Mouse (Mus musculus): Measurements from ENCODE around the gene Ctnna3. TPM values are rescaled to one million over a fixed set of nuclear protein-coding genes. Genes with fewer than 3 reads are reported as not detected.

Gene Ctnna3
- polyA plus RNA-seq (2014; fragmentation: Illumina TruSeq; extraction: RNeasy Lipid Tissue Mini Kit (QIAGEN cat#74804); ENCODE audit: insufficient read depth, low read depth, low replicate concordance): 0.13 TPM

GRCm38 (mm10) chr10:63429785-63430305 is at the start of gene Ctnna3:
Gene Ctnna3, plus strand, starts transcription at chr10:63430098.

GRCm38 (mm10) chr10:63381498-63382280 is 48.2 kb upstream of the Ctnna3 start, which contains the start of gene Sirt1:
Gene Sirt1, minus strand, starts transcription at chr10:63381704.

GRCm38 (mm10) chr10:63382372-63383279 is 47.3 kb upstream of the Ctnna3 start, which contains the start of gene Dnajc12:
Gene Dnajc12, plus strand, starts transcription at chr10:63382443.

GRCm38 (mm10) chr10:63421739-63422735 is 7.9 kb upstream of the Ctnna3 start, which contains the start of gene Gm7075:
Gene Gm7075, minus strand, starts transcription at chr10:63421789.

GRCm38 (mm10) chr10:63927334-63927733 is 497.4 kb downstream of the Ctnna3 start, which contains the start of gene Gm10118:
Gene Gm10118, minus strand, starts transcription at chr10:63927434.

GRCm38 (mm10) chr10:64089680-64090460 is 660.0 kb downstream of the Ctnna3 start, which contains the start of gene Lrrtm3:
Gene Lrrtm3, minus strand, starts transcription at chr10:64090277.

Other genes with a start within 250 kb of the Ctnna3 start
- gene Mypn, start 226.1 kb upstream of the Ctnna3 start, polyA plus RNA-seq (2014; fragmentation: Illumina TruSeq; extraction: RNeasy Lipid Tissue Mini Kit (QIAGEN cat#74804); ENCODE audit: insufficient read depth, low read depth, low replicate concordance): 0.37 TPM
- 36.8 TPM for gene Herc4, start 186.3 kb upstream of the Ctnna3 start, polyA plus RNA-seq (2014; fragmentation: Illumina TruSeq; extraction: RNeasy Lipid Tissue Mini Kit (QIAGEN cat#74804); ENCODE audit: insufficient read depth, low read depth, low replicate concordance)
- gene Sirt1, start 48.4 kb upstream of the Ctnna3 start, polyA plus RNA-seq (2014; fragmentation: Illumina TruSeq; extraction: RNeasy Lipid Tissue Mini Kit (QIAGEN cat#74804); ENCODE audit: insufficient read depth, low read depth, low replicate concordance): 11.9 TPM
- 14.6 TPM for gene Dnajc12, start 47.7 kb upstream of the Ctnna3 start, polyA plus RNA-seq (2014; fragmentation: Illumina TruSeq; extraction: RNeasy Lipid Tissue Mini Kit (QIAGEN cat#74804); ENCODE audit: insufficient read depth, low read depth, low replicate concordance)
- gene Gm7075, start 8.3 kb upstream of the Ctnna3 start, polyA plus RNA-seq (2014; fragmentation: Illumina TruSeq; extraction: RNeasy Lipid Tissue Mini Kit (QIAGEN cat#74804); ENCODE audit: insufficient read depth, low read depth, low replicate concordance): not detected